12 mouse cellular contexts compared by ENCODE assay signal in the genomic region with DNA sequence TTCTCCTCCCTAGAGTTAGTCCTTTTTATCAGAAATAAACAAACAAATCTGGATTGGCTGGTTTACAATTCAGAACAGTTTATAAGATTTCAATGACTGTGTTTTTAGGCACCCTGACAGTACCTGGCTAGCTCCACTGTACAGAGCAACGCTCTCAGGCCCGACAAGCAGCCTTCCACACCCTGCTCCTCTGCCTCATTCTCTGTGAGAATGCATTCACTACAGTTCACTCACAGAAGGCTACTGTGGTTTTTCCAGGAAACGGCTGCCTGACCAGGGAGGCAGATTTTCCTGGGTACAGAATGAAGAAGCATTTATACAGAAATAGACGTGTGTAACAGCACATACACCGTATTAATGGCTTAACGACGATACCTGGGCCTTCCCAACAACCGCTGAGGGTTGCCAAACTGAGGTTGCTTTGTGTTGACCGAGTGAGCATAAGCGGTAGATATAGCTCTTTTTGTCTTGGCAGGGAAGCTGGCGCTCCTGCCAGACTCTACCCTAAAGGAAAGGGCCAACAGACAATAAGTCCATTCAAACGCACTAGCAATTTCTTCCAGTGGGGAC.
DNase-seq lines count a peak whose midpoint lies in the region; ATAC-seq and TF ChIP-seq lines count a peak whose summit lies in the region.
"Had no signal": no experiment of that assay in that cellular context is flagged by ENCODE, and none has a peak within 500 bp of the region (broad histone marks: within the 10 kb centered on the region; RNA-seq: fewer than 3 reads in every experiment).

No protein-coding gene starts in this region.

- peaks cover 10% of the 10 kb centered on the region; the same call in 1 of the 2 replicates for H3K4me1 ChIP-seq in heart, embryonic 15.5 days (replicated peaks)
- H3K4me1 ChIP-seq in heart, adult 2 months (ENCODE audit: control insufficient read depth, insufficient read depth, low read length) = peaks cover 1% of the 10 kb centered on the region; the same call in 1 of the 2 replicates
- H3K4me1 ChIP-seq in neural tube, embryonic 15.5 days = peaks cover 12% of the 10 kb centered on the region
- no peaks in the 10 kb centered on the region for H3K4me1 ChIP-seq in hindbrain, embryonic 16.5 days (ENCODE audit: control insufficient read depth, insufficient read depth, low read depth, low read length)
- no peaks in the 10 kb centered on the region for H3K4me1 ChIP-seq in stomach, postnatal 0 days (replicated peaks; ENCODE audit: control insufficient read depth, insufficient read depth)

- no peak for TF ChIP-seq EP300 in heart, adult 2 months (IDR thresholded peaks at IDR 0.05; ENCODE audit: insufficient read depth, low read depth, low read length)
- no peak for TF ChIP-seq EP300 in stomach, postnatal 0 days (optimal IDR thresholded peaks at IDR 0.05)

- intact Hi-C loops in heart, adult 2 months (cut with DNase I) = loop anchor here (1.0 to 10.0 kb wide), 3 partner anchors 87 to 503 kb away; no protein-coding TSS in a partner anchor
- intact Hi-C loops in left cerebral cortex, postnatal 25 days (cut with DNase I) = loop anchor here (2.0 to 5.0 kb wide), 2 partner anchors 94 to 155 kb away; no protein-coding TSS in a partner anchor

- H3K4me2 ChIP-seq in heart, embryonic 15.5 days = no peak overlapping the region
- no peak overlapping the region for H3K4me2 ChIP-seq in neural tube, embryonic 15.5 days
- H3K4me2 ChIP-seq in hindbrain, embryonic 16.5 days (ENCODE audit: low read length) = no peak overlapping the region
- H3K4me2 ChIP-seq in stomach, postnatal 0 days (replicated peaks; ENCODE audit: low read depth) = no peak overlapping the region
- H3K4me2 ChIP-seq: heart, embryonic 11.5 days; midbrain, embryonic 11.5 days had no signal

- WGBS in heart, embryonic 15.5 days = 71% methylated on average over 12 of the region's 12 CpGs
- 70% methylated on average over 12 of the region's 12 CpGs for WGBS in heart, adult 2 months
- WGBS in neural tube, embryonic 15.5 days = 52% methylated on average over 12 of the region's 12 CpGs
- WGBS in hindbrain, embryonic 16.5 days = 52% methylated on average over 12 of the region's 12 CpGs
- 59% methylated on average over 12 of the region's 12 CpGs for WGBS in stomach, postnatal 0 days

- 0 out of 2 replicates have a peak overlapping the region, but pooled peaks have one; percentile 3 for H3K27ac ChIP-seq in heart, embryonic 15.5 days
- H3K27ac ChIP-seq in heart, adult 2 months = no peak overlapping the region
- 0 out of 2 replicates have a peak overlapping the region, but pooled peaks have one; percentile 48 for H3K27ac ChIP-seq in neural tube, embryonic 15.5 days (replicated peaks)
- 0 out of 2 replicates have a peak overlapping the region, but pooled peaks have one; percentile 1 for H3K27ac ChIP-seq in hindbrain, embryonic 16.5 days (ENCODE audit: low read depth, low read length)
- no peak overlapping the region for H3K27ac ChIP-seq in stomach, postnatal 0 days (replicated peaks)
- H3K27ac ChIP-seq: kidney, postnatal 0 days; macrophage had no signal

- TF ChIP-seq POLR2A in heart, adult 2 months (IDR thresholded peaks at IDR 0.05; ENCODE audit: insufficient read depth, low read depth, low read length) = no peak

- DNase-seq in heart, adult 2 months = no peak
- no peak for DNase-seq in neural tube, embryonic 10.5 days (ENCODE audit: extremely low spot score, low spot score)
- DNase-seq in stomach, postnatal 0 days (ENCODE audit: low spot score) = peak; percentile 41
- no peak for DNase-seq in left cerebral cortex, postnatal 25 days (ENCODE audit: low spot score in 2 of 2)
- DNase-seq in adrenal gland, adult 8-10 months = no peak

- no peak overlapping the region for H3K9ac ChIP-seq in heart, embryonic 15.5 days
- H3K9ac ChIP-seq in heart, adult 2 months (ENCODE audit: low read depth, low read length) = no peak overlapping the region
- H3K9ac ChIP-seq in neural tube, embryonic 15.5 days (replicated peaks) = no peak overlapping the region
- H3K9ac ChIP-seq in hindbrain, embryonic 16.5 days (ENCODE audit: low read depth, low read length) = no peak overlapping the region
- no peak overlapping the region for H3K9ac ChIP-seq in stomach, postnatal 0 days (ENCODE audit: low read length)

- no peak for TF ChIP-seq CTCF in heart, adult 2 months (IDR thresholded peaks at IDR 0.05)
- TF ChIP-seq CTCF in stomach, postnatal 0 days (IDR thresholded peaks at IDR 0.05; ENCODE audit: low read depth) = no peak

- H3K9me3 ChIP-seq in heart, embryonic 15.5 days (replicated peaks) = no peaks in the 10 kb centered on the region
- H3K9me3 ChIP-seq in neural tube, embryonic 15.5 days (replicated peaks) = no peaks in the 10 kb centered on the region
- H3K9me3 ChIP-seq in hindbrain, embryonic 16.5 days (ENCODE audit: control insufficient read depth, low read length) = no peaks in the 10 kb centered on the region
- H3K9me3 ChIP-seq in stomach, postnatal 0 days (ENCODE audit: control insufficient read depth, low read length) = no peaks in the 10 kb centered on the region

- ATAC-seq in heart, embryonic 15.5 days (replicated peaks; ENCODE audit: insufficient number of reproducible peaks, insufficient read depth, low FRiP score, low read depth) = no peak
- no peak for ATAC-seq in neural tube, embryonic 15.5 days (ENCODE audit: low FRiP score)
- no peak for ATAC-seq in hindbrain, embryonic 16.5 days
- ATAC-seq in stomach, postnatal 0 days (ENCODE audit: low FRiP score, low TSS enrichment) = no peak

- H3K36me3 ChIP-seq in heart, embryonic 15.5 days = no peaks in the 10 kb centered on the region
- H3K36me3 ChIP-seq in heart, adult 2 months (ENCODE audit: control insufficient read depth, insufficient read depth, low read length) = no peaks in the 10 kb centered on the region
- H3K36me3 ChIP-seq in neural tube, embryonic 15.5 days = no peaks in the 10 kb centered on the region
- no peaks in the 10 kb centered on the region for H3K36me3 ChIP-seq in hindbrain, embryonic 16.5 days (ENCODE audit: control insufficient read depth, insufficient read depth, low read length)
- no peaks in the 10 kb centered on the region for H3K36me3 ChIP-seq in stomach, postnatal 0 days (ENCODE audit: control insufficient read depth, insufficient read depth, low read length)

- no peaks in the 10 kb centered on the region for H3K27me3 ChIP-seq in heart, embryonic 15.5 days
- no peaks in the 10 kb centered on the region for H3K27me3 ChIP-seq in heart, adult 2 months (ENCODE audit: control insufficient read depth, insufficient read depth, low read length)
- H3K27me3 ChIP-seq in neural tube, embryonic 15.5 days (replicated peaks) = no peaks in the 10 kb centered on the region
- H3K27me3 ChIP-seq in hindbrain, embryonic 16.5 days (replicated peaks; ENCODE audit: control insufficient read depth, insufficient read depth, low read length) = no peaks in the 10 kb centered on the region
- H3K27me3 ChIP-seq in stomach, postnatal 0 days (ENCODE audit: control insufficient read depth, insufficient read depth, low read length) = no peaks in the 10 kb centered on the region

- H3K4me3 ChIP-seq in heart, embryonic 15.5 days = no peak overlapping the region
- H3K4me3 ChIP-seq in heart, adult 2 months = no peak overlapping the region
- no peak overlapping the region for H3K4me3 ChIP-seq in neural tube, embryonic 15.5 days (replicated peaks)
- H3K4me3 ChIP-seq in hindbrain, embryonic 16.5 days (ENCODE audit: low read length) = no peak overlapping the region
- no peak overlapping the region for H3K4me3 ChIP-seq in stomach, postnatal 0 days (ENCODE audit: low read depth, low read length)

- H3K79me2 ChIP-seq in heart, adult 2 months (replicated peaks; ENCODE audit: control insufficient read depth, insufficient read depth, low read length) = no peaks in the 10 kb centered on the region

Comparison
In these comparisons a context has a peak if more than half of its experiments do, and no peak if none do; other contexts are left out.
1. H3K27ac ChIP-seq: peak in heart, embryonic 15.5 days (single experiment), neural tube, embryonic 15.5 days (single experiment) and hindbrain, embryonic 16.5 days (single experiment); none in heart, adult 2 months (single experiment) and stomach, postnatal 0 days (single experiment).